Mouse (Mus musculus) lung, adult 18-20 months (tissue): Measurements from ENCODE around the gene Tmeff1.
A peak's percentile ranks its signal among the peaks of the same experiment; 100 is the strongest.
"Not testable (repeated sequence)": the region's sequence is repeated elsewhere in the genome, so short reads cannot be mapped to it uniquely, and the experiment has no call there.

Experiments
- DNase-seq, 2 experiments: peaks; one replicate each; pipeline ENCODE4 v3.0.0; 2022; ENCODE audit warnings: mixed read lengths in 2 of 2

Tmeff1 gene

DNA sequence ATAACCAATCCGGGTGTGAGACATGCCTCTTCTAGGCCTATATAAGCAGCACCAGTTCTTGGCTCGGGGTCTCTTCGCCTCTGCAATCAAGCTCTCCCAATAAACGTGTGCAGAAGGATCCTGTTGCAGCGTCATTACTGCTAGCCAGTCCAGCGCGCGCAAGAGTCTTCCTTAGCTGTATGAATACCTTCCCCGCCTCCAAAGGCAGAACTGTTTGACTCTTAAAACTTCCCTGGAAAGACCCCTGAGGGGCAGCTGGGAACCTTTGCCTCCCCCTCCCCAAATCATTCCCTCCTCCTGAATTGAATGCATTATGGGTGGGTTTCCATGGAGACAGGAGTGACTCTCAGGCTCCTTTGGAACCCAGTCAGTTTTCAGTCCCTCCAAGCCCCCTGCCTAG is 93.8 kb downstream of the Tmeff1 start:
- no peak for DNase-seq

GRCm38 (mm10) chr4:48679728-48680127 is 94.8 kb downstream of the Tmeff1 start:
- not testable (repeated sequence) for DNase-seq

DNA sequence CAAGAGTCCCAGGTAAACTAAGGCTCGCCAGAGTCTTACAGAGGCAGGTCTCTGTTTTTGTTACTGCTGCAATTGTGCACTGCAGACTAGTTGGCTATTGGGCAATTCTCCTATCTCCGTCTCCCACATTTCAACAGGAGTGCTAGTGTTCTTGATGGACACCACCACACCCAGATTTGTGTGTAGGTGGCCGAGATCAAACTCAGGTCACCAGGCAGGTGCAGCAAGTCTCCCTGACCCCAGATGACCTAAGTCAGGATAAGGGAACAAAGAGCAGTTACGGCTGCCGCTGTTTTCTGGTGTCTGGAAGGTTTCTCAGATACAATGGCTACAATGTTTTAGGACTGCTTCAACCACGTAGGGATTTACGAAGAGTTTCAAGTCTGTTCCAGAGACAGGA is 95.2 kb downstream of the Tmeff1 start:
- DNase-seq: peak in 1 of 2 experiments; percentile 25

- peak in 1 of 2 experiments; percentile 47 for DNase-seq
These were observed 95.8 kb downstream of the Tmeff1 start for GRCm38 (mm10) chr4:48680648-48681343.

GRCm38 (mm10) chr4:48683126-48683525 is 98.2 kb downstream of the Tmeff1 start:
- DNase-seq: no peak

- DNase-seq: not testable (repeated sequence)
These were observed 98.7 kb downstream of the Tmeff1 start for GRCm38 (mm10) chr4:48683633-48684209.

DNA sequence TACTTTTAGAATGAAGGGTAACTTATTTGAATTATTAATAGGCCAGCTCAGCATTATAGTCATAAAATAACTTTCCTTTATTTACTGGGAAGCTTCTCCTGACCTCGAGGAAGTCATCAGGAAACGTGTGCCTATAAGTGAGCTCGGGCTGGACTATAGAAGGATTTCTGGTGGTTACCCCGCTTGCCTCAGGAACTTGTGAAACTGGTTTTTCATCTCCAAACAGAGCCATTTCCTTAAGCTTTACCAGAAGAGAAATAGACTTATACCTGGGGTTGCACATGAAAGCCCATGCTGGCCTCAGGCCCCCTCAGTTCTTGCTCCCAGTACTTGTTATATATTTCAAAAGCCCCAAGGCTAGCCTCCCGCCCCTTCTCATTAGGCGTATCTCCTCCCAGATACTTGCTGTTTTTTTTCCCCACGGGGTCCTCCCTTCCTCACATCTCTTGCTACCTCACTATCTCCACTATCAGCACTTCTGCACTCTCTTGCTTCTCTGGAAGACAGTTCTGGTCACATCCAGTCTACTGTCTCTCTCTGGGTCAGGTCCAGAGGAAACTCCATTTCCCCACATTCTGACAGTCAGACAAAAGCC is 99.7 kb downstream of the Tmeff1 start:
- DNase-seq: no peak

- DNase-seq: no peak
These were observed 103.2 kb downstream of the Tmeff1 start for GRCm38 (mm10) chr4:48688148-48688547.

- DNase-seq: peak in 1 of 2 experiments; percentile 17
These were observed 105.7 kb downstream of the Tmeff1 start for GRCm38 (mm10) chr4:48690640-48691039.

GRCm38 (mm10) chr4:48691793-48692437 is 106.9 kb downstream of the Tmeff1 start:
- DNase-seq: peak in 1 of 2 experiments; percentile 14

DNA sequence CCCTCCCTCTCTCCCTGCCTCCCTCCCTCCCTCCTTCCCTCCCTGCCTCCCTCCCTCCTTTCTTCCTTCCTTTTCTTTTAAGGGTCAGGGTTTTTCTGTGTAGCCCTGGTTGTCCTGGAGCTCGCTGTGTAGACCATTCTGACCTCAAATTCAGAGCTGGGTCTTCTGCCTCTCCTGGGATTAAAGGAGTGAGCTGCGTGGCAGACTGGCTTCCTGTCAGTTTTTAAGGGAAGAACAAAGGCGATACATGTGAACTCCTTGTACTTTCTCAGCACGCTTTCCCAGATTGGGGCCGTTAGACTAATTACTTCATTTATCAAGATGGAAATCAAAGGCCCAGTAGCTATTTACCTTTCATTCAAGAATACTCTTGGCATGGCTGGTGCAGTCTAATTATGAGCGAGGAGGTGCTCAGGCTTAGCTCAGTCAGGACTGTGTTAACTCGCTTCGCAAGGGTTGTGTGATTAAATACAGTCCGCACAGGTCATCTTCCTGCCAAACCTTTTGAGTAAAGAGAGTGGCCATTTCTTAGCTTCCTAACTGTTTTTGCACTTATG is 107.8 kb downstream of the Tmeff1 start:
- no peak for DNase-seq

GRCm38 (mm10) chr4:48696706-48697105 is 111.7 kb downstream of the Tmeff1 start:
- DNase-seq: no peak

- no peak for DNase-seq
These were observed 112.3 kb downstream of the Tmeff1 start for GRCm38 (mm10) chr4:48697302-48697701.
